Mouse (Mus musculus): ENCODE results near the gene Lhfp. TPM values are rescaled to one million over a fixed set of nuclear protein-coding genes. Genes with fewer than 3 reads are reported as not detected.

Lhfp gene
- total RNA-seq, 1 experiment from 2014 or later: 0.29 TPM

GRCm38 (mm10) chr3:53201670-53202069 is 160.3 kb downstream of the Lhfp start:
- no peak for ATAC-seq (replicated peaks; ENCODE audit: insufficient number of reproducible peaks, low FRiP score, low TSS enrichment, poor library complexity, severe bottlenecking)

GRCm38 (mm10) chr3:53202184-53202583 is 160.9 kb downstream of the Lhfp start:
- ATAC-seq (replicated peaks; ENCODE audit: insufficient number of reproducible peaks, low FRiP score, low TSS enrichment, poor library complexity, severe bottlenecking): no peak

DNA sequence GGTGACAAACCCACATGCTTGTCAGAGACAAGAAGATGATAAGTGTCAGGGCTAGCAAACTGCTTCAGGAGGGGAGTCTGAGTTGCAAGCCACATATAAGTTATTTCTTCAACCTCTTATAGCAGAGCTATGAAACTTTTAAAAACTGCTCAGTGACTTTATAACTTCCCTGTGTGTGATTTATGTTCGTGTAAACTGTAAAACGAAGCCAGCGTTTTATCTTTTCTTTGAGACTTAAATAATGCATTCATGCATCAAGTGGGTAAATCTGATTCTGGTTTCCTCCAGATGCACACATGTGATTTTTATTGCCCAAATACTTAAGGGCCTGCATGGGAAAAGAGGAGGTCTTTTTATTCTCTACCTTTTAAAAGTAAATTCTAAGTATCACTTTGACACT is 161.4 kb downstream of the Lhfp start:
- ATAC-seq (replicated peaks; ENCODE audit: insufficient number of reproducible peaks, low FRiP score, low TSS enrichment, poor library complexity, severe bottlenecking): no peak

DNA sequence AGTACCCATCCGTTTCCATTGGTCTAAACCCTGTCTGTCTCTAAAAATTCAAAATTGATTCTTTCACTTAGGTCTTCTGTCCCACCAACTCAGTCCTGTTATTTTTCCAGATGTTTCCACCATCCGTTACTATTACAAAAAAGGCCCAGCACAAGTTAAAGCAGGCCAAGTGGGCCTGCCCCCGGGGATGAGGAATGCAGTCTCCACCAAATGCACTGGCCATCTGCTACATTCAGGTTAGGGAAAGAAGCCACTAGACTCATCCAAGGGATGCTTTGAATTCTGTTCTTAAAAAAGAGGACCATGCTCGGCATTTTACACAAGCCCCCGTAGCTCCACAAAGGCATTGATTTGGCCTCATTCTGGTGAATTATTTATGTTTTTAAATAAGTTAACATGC is 162.3 kb downstream of the Lhfp start:
- no peak for ATAC-seq (replicated peaks; ENCODE audit: insufficient number of reproducible peaks, low FRiP score, low TSS enrichment, poor library complexity, severe bottlenecking)

- ATAC-seq (replicated peaks; ENCODE audit: insufficient number of reproducible peaks, low FRiP score, low TSS enrichment, poor library complexity, severe bottlenecking): no peak
These were observed 163.1 kb downstream of the Lhfp start for GRCm38 (mm10) chr3:53204348-53204984.

DNA sequence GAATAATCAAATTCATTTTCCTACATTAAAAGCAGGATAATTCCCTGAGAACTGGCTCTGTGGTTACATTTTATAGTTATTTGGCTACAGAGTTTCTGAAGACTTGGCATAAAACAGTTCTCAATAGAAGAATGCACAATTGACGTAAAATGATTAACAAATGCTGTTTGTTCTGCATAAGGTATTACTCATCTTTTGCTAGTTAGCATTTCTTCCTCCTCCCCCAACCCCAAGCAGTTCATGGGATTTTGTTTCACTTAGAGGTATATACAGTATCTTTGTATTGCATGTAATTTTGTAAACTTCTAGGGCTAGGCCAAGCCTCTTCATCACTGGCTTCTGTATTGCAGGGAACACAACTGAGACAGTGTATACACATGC is 163.6 kb downstream of the Lhfp start:
- no peak for ATAC-seq (replicated peaks; ENCODE audit: insufficient number of reproducible peaks, low FRiP score, low TSS enrichment, poor library complexity, severe bottlenecking)

DNA sequence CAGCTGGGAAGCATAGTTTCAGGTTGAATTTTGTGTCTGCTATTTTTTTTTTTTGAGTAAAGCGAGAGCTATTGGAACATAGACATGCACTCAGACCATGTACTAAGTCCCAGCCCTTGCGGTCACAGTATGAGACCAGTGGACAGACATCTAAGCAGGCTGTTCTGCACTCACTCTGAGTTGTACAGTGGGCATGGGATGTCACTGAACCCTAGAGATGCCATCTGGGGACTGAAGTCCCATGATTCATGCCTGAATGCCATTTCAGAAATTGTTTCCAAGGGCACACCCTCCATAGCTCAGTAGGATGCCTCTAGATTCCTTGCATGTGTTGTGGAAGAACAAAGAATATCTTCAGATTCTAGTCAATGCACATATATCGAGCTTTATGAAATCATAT is 164.4 kb downstream of the Lhfp start:
- no peak for ATAC-seq (replicated peaks; ENCODE audit: insufficient number of reproducible peaks, low FRiP score, low TSS enrichment, poor library complexity, severe bottlenecking)

- ATAC-seq (replicated peaks; ENCODE audit: insufficient number of reproducible peaks, low FRiP score, low TSS enrichment, poor library complexity, severe bottlenecking): no peak
These were observed 165.3 kb downstream of the Lhfp start for GRCm38 (mm10) chr3:53206509-53207224.

DNA sequence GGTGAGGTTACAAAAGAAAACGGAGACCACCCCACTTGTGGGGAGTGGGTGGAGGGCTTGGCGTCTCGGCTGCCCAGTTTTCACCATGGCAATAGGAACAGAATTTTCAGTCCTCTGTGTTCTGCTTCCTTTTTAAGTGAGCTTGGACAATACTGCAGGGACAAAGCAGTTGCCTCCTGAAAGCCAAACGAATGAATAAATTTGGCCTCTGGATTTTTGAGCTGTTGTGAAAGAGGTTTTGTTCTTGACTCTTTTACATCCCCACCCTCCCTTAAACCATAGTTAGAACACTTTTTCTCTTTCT is 165.8 kb downstream of the Lhfp start:
- ATAC-seq (replicated peaks; ENCODE audit: insufficient number of reproducible peaks, low FRiP score, low TSS enrichment, poor library complexity, severe bottlenecking): no peak

DNA sequence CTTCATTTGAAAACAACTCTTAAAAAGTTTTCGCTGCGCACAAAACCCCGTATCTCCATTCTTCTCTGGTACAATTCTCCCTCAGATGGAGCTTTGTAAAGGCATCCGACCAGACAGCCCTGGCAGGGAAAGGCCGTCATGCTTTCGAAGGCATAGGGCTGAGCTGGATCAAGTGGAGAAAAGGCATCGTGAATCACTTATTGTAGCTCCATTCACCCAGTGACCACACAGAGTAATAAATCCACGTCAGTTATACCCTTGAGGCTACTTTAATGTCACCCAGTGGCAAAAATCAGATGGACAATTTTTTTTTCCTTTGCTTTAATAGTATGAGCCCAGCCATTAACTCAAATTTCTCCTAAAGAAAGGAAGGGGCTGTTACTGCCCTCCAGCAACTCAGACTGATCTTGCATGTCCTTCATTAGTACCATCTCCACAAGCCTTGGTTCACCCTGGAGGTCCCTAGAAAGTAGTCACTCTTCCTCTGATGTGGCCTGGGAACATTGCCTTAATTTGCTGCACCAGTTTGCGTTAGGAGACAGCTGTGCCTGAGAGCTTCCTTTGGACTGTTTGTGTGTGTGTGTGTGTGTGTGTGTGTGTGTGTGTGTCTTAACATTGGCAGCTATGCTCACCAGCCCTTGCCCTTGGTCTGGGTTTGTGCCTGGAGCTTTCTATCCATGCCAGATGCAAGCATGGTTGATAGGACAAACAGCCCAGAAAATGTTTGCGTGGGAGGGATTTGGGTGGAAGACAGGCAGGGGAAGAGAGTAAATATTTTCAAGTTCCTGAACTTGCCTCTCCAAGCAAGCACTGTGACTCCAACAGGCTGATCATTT is 169.6 kb downstream of the Lhfp start:
- no peak for ATAC-seq (replicated peaks; ENCODE audit: insufficient number of reproducible peaks, low FRiP score, low TSS enrichment, poor library complexity, severe bottlenecking)

- ATAC-seq (replicated peaks; ENCODE audit: insufficient number of reproducible peaks, low FRiP score, low TSS enrichment, poor library complexity, severe bottlenecking): no peak
These were observed 171.3 kb downstream of the Lhfp start for GRCm38 (mm10) chr3:53212599-53212998.

- no peak for ATAC-seq (replicated peaks; ENCODE audit: insufficient number of reproducible peaks, low FRiP score, low TSS enrichment, poor library complexity, severe bottlenecking)
These were observed 172.0 kb downstream of the Lhfp start for GRCm38 (mm10) chr3:53213346-53213745.

- no peak for ATAC-seq (replicated peaks; ENCODE audit: insufficient number of reproducible peaks, low FRiP score, low TSS enrichment, poor library complexity, severe bottlenecking)
These were observed 172.5 kb downstream of the Lhfp start for GRCm38 (mm10) chr3:53213746-53214271.

DNA sequence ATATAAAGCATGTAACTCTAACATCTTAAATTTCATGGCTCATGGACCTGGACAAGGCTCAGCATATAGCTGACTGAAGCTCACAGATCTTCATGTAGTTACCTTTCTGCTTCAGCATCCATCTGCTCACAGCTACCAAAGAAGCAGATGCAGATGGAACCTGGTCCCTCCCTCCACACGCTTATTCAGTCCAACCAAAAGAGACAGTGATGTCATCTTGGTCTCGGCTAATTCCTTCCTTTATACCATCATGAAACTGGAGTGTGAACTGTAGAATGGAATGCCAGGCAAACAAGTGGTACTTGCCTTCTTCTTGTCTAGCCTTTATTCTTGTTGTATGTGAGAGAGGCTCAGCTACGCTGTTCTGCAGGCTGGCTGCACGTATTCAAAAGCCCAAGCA is 173.1 kb downstream of the Lhfp start:
- no peak for ATAC-seq (replicated peaks; ENCODE audit: insufficient number of reproducible peaks, low FRiP score, low TSS enrichment, poor library complexity, severe bottlenecking)

DNA sequence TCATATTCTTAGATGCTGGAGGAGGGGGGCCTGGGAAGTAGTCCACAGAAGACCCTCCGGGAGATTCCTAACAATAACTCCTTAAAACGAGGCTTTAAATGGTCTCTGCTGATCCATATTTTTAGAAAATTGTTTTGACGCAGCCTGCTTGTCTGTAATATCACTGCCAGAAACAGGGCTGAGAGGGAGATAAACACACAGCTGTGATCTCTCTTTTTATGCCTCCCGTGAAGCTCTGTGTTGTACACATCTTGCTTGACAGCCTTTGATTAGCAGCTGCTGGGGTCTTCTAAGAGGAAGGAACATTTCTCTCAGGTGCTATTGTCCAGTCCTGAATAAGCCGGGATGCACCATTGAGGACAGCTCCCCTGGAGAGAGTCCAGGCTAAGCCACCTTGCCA is 176.4 kb downstream of the Lhfp start:
- ATAC-seq (replicated peaks; ENCODE audit: insufficient number of reproducible peaks, low FRiP score, low TSS enrichment, poor library complexity, severe bottlenecking): no peak

DNA sequence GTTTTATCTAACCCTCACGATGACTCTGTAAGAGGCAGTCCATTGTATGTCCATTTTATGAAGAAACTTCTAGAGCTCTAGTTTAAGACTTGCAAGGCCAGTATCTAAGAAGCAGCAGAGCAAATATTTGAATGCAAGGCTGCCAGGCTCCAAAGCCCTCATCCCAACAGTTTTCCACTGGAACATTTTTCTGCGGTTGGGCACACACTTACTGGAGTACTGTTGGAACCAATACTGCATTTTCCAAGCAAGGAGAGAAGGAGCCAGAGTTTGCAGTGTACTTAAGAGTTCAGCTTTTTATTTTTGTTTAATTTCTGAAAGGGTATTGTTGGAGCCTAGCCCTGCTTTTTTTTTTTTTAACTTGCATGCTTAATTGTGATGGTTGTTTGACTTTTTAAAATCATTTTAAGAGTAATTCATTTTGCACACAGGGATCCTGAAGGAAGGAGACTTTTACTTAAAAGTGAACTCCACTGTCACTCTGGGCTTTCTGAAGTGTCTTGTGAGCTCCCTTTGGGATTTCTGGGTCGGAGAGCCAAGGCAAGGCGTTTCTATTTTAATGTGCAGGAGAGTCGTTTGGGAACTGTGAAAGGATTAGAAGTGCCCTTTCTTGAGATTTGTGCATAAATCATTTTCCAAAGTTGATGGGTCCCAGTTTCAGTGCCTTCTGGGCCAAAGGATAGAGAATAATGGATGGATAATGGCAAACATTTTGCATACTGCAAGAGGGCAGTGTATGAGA is 180.4 kb downstream of the Lhfp start:
- no peak for ATAC-seq (replicated peaks; ENCODE audit: insufficient number of reproducible peaks, low FRiP score, low TSS enrichment, poor library complexity, severe bottlenecking)

DNA sequence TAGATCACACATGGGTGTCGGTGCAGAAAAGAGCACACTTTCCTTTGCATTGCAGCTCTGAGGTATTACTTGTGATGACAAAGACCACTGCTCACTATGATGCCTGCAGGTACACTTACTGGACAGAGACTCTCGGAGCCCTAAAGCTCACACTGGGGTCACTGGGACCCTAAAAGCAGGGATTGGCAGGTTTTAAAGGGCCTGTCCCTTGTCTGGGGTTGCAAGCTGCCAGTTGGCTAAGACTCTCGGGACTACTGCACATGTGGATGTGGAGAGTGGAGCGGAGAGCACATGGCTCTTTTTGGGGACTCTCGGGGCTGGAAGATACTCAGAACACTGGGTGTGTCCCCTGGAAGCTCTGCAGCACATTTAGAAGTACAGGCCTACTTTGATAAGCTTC is 182.8 kb downstream of the Lhfp start:
- no peak for ATAC-seq (replicated peaks; ENCODE audit: insufficient number of reproducible peaks, low FRiP score, low TSS enrichment, poor library complexity, severe bottlenecking)

- ATAC-seq (replicated peaks; ENCODE audit: insufficient number of reproducible peaks, low FRiP score, low TSS enrichment, poor library complexity, severe bottlenecking): no peak
These were observed 184.4 kb downstream of the Lhfp start for GRCm38 (mm10) chr3:53225774-53226173.

DNA sequence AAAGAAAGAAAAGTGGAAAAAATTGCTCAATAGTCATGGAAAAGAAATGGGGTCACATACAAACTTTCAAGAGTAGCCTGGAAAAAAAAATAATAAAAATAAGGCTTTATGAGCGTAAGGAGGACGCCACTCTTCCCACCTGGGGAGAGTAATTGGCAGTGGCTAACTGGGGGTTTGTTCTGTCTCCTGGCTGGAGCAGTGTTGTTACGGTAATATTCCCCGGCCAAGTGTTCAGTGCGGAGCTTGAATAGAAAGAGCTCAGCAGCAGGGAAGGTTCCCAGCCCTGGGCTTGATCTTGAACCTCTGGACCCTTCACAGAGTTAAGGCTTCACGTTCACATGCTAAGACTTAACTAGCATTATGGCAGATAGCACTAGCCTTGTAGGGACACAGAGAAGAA is 184.9 kb downstream of the Lhfp start:
- ATAC-seq (replicated peaks; ENCODE audit: insufficient number of reproducible peaks, low FRiP score, low TSS enrichment, poor library complexity, severe bottlenecking): no peak

Data from monocyte, adult 5-6 weeks (primary cell).